Mouse (Mus musculus): ENCODE measurements at regions not wholly inside any gene's neighbourhood (a gene's known extent, or its start where the extent isn't known, plus 50 kb on each side); places are given as distances from the start of the nearest gene placed in this dataset.

- TF ChIP-seq CTCF (IDR thresholded peaks at IDR 0.05; ENCODE audit: low read depth, low read length) = no peak
- no peak for TF ChIP-seq POLR2A (IDR thresholded peaks at IDR 0.05; ENCODE audit: extremely low read depth, insufficient read depth, low read length)
These were observed 462.8 kb downstream of the Ofcc1 start for GRCm38 (mm10) chr13:39898412-39898979.
